Mouse (Mus musculus): Measurements from ENCODE around the gene Adamts6. TPM values are rescaled to one million over a fixed set of nuclear protein-coding genes. Genes with fewer than 3 reads are reported as not detected.

Gene Adamts6
- polyA plus RNA-seq, 1 experiment = 27.4 TPM

- Histone ChIP-seq H3K4me3 (ENCODE audit: insufficient read depth, low read length) (no peak overlapping the region), H3K27ac (ENCODE audit: insufficient read depth, low read length) (0 out of 2 replicates have a peak overlapping the region, but pooled peaks have one; percentile 52), H3K4me1 (ENCODE audit: control insufficient read depth, insufficient read depth, low read length) (peaks cover 6% of the 10 kb centered on the region; the same call in 1 of the 2 replicates)
- TF ChIP-seq POLR2A (IDR thresholded peaks at IDR 0.05; ENCODE audit: low read depth, low read length) (no peak), CTCF (IDR thresholded peaks at IDR 0.05; ENCODE audit: borderline replicate concordance, insufficient read depth, low read length) (no peak)
These were observed 160.7 kb downstream of the Adamts6 start for GRCm38 (mm10) chr13:104448349-104448748.

DNA sequence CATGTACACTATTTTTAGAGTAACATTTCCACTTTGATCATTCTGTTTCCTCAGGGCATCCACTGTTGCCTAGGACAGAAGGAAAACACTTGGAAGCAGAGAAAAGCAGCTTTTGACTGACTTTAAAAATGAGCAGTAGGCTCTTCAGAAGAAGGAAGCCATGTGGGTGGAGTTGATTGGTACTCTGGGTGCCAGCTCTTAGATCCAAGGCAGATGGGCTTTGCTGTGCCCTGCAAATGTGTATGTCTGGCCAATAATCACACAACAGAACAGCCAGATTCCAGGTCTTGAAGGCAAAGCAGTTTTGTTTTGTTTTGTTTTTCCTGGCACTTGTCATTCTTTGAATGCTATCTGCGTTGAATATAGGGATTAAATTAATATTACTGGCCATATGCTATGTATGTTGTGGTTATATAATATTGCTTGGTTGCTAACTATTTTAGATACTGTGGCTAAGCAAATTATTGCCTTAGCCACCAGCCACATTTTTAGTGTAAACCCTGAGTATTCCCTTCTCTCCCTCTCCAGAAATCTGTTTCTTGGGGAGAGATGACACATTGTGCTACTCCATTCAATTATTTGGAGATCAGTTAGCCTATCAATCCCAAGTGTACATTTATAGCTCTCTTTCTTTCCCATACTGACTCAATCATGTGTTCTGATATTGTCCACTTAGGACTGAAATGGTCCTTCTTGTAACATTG is 165.8 kb downstream of the Adamts6 start:
- Histone ChIP-seq H3K27ac (ENCODE audit: insufficient read depth, low read length) (no peak overlapping the region), H3K4me3 (ENCODE audit: insufficient read depth, low read length) (no peak overlapping the region), H3K4me1 (ENCODE audit: control insufficient read depth, insufficient read depth, low read length) (no peaks in the 10 kb centered on the region)
- TF ChIP-seq POLR2A (IDR thresholded peaks at IDR 0.05; ENCODE audit: low read depth, low read length) (no peak), CTCF (IDR thresholded peaks at IDR 0.05; ENCODE audit: borderline replicate concordance, insufficient read depth, low read length) (no peak)

DNA sequence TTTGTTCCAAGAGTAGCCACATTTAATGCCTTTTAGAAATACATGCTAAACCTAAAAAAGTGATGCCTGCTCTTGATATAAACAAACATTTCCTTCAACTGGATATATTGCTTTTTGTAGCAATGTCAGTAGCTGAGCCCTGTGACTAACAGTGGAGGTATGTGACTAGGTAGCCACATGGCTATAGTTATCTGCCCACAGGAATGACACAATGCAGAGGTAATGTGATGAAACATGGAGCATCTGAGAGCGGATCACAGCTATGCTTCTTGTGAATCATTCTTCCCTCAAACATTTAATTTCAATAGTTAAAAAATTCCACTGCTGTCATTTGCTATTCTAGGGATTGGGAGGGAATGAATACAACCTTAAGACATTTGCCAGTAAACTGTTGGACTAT is 172.7 kb downstream of the Adamts6 start:
- H3K4me1 ChIP-seq (ENCODE audit: control insufficient read depth, insufficient read depth, low read length) = peaks cover 7% of the 10 kb centered on the region
- TF ChIP-seq CTCF (IDR thresholded peaks at IDR 0.05; ENCODE audit: borderline replicate concordance, insufficient read depth, low read length) (no peak), POLR2A (IDR thresholded peaks at IDR 0.05; ENCODE audit: low read depth, low read length) (no peak; the same call in 1 of the 2 replicates)
- peak overlapping the region; percentile 95; the same call in 1 of the 2 replicates for H3K27ac ChIP-seq (ENCODE audit: insufficient read depth, low read length)
- no peak overlapping the region for H3K4me3 ChIP-seq (ENCODE audit: insufficient read depth, low read length)

- Histone ChIP-seq H3K4me1 (ENCODE audit: control insufficient read depth, insufficient read depth, low read length) (peaks cover 7% of the 10 kb centered on the region; the same call in 1 of the 2 replicates), H3K4me3 (ENCODE audit: insufficient read depth, low read length) (no peak overlapping the region), H3K27ac (ENCODE audit: insufficient read depth, low read length) (peak overlapping the region; percentile 99)
- TF ChIP-seq POLR2A (IDR thresholded peaks at IDR 0.05; ENCODE audit: low read depth, low read length) = no peak
- no peak for TF ChIP-seq CTCF (IDR thresholded peaks at IDR 0.05; ENCODE audit: borderline replicate concordance, insufficient read depth, low read length)
These were observed 180.4 kb downstream of the Adamts6 start for GRCm38 (mm10) chr13:104468061-104468460.

DNA sequence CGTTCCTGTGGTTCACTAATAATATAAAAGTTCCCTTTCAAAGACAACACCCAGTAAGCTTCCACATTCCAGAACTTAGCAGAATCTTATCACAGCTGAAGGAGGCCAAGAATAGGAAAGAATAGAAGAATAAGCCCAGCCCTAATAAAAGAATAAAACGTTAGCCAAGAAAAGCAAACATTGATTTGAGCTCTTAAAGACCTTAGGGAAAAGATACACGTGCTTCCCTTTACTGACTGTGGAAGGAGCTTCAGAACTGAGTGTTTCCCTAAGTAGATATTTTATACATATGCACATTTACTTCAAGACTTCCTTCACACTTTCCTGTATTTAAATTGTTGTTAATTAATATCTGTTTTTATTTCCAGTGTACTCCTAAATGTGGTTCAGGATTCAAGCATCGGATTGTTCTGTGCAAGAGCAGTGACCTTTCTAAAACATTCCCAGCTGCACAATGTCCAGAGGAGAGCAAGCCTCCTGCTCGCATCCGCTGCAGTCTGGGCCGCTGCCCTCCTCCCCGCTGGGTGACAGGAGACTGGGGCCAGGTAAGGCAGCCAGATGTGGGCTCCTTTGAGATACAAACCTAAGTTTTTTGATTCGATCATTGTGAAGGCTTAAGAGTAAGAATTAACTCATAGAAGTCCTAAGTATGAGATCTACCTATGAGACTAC is 188.8 kb downstream of the Adamts6 start:
- peak overlapping the region; percentile 93 for H3K27ac ChIP-seq (ENCODE audit: insufficient read depth, low read length)
- H3K4me3 ChIP-seq (ENCODE audit: insufficient read depth, low read length) = no peak overlapping the region
- no peak for TF ChIP-seq CTCF (IDR thresholded peaks at IDR 0.05; ENCODE audit: borderline replicate concordance, insufficient read depth, low read length)
- no peaks in the 10 kb centered on the region for H3K4me1 ChIP-seq (ENCODE audit: control insufficient read depth, insufficient read depth, low read length)

- Histone ChIP-seq H3K27ac (ENCODE audit: insufficient read depth, low read length) (no peak overlapping the region), H3K4me3 (ENCODE audit: insufficient read depth, low read length) (no peak overlapping the region), H3K4me1 (ENCODE audit: control insufficient read depth, insufficient read depth, low read length) (no peaks in the 10 kb centered on the region)
- TF ChIP-seq POLR2A (IDR thresholded peaks at IDR 0.05; ENCODE audit: low read depth, low read length) = no peak
- no peak for TF ChIP-seq CTCF (IDR thresholded peaks at IDR 0.05; ENCODE audit: borderline replicate concordance, insufficient read depth, low read length)
These were observed 194.9 kb downstream of the Adamts6 start for GRCm38 (mm10) chr13:104482426-104483089.

DNA sequence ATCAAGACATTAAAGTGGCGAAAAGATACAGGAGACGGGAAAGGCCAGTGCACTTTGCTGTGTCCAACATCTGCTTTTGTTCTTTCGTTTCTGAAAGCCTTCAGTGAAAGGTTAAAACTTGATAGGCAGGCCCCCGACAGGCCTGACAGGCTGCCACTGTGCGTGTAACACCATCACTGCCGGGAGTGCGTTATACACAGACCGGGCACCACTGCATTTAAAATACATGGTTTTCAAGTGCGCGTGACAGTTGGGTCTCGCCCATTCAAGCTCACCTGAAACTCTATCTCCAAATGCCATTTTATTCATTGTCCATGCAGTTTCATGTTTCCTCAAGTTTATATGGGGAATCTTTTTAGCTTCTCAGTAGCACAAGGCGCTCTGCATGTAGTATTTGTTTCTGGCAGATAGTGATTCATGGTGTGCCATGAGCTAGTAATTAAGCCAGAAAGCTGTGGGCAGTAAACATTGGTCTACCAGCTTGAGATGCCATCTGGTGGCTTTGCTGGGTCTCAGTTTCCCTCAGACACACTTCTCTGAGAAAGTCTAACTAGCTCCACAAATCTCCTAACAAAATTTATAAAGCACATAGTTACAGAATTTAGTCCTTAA is 195.6 kb downstream of the Adamts6 start:
- H3K4me3 ChIP-seq (ENCODE audit: insufficient read depth, low read length) = no peak overlapping the region
- no peak for TF ChIP-seq CTCF (IDR thresholded peaks at IDR 0.05; ENCODE audit: borderline replicate concordance, insufficient read depth, low read length)
- no peak for TF ChIP-seq POLR2A (IDR thresholded peaks at IDR 0.05; ENCODE audit: low read depth, low read length)
- no peak overlapping the region for H3K27ac ChIP-seq (ENCODE audit: insufficient read depth, low read length)

DNA sequence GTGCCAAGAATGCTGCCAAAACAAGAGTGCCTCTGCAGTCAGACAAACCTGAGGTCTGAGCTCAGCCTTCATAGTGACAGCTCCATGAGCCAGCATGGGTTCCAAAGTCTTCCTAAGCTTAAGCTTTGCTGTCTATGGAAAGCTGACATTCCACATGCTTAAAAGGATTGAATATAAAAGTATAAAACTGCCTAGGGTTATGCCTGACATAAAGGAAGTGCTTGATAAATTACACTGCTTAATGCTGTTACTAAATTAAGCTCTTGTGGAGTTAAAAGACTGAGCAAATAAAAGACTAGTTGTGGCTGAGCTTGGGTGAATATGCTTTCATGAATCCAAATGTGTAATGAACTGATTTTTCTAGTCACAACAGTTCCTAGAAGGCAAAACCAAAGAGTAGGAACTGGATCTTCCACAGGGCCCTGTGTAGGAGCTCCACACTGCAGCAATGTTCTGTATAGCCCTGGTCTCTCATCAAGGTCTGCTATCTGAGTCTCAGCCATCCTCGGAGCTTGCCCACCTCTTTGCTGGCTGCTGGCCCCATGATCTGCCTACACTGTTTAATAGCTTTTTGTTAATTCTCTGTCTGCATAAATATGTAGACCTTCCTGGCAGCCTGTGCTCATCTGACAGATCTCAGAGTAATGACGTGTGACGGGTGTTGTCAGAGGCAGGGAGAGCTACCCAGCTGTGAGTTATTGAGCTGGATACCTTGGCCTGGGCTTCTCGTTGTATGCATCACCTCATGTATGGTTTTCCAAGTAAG is 203.6 kb downstream of the Adamts6 start:
- TF ChIP-seq CTCF (IDR thresholded peaks at IDR 0.05; ENCODE audit: borderline replicate concordance, insufficient read depth, low read length) (no peak), POLR2A (IDR thresholded peaks at IDR 0.05; ENCODE audit: low read depth, low read length) (no peak)
- Histone ChIP-seq H3K4me3 (ENCODE audit: insufficient read depth, low read length) (no peak overlapping the region), H3K27ac (ENCODE audit: insufficient read depth, low read length) (peak overlapping the region; percentile 58), H3K4me1 (ENCODE audit: control insufficient read depth, insufficient read depth, low read length) (peaks cover 5% of the 10 kb centered on the region)

More for the DNA sequence above, 195.6 kb downstream of the Adamts6 start:
- no peaks in the 10 kb centered on the region for H3K4me1 ChIP-seq (ENCODE audit: control insufficient read depth, insufficient read depth, low read length)

GRCm38 (mm10) chr13:104493466-104493993 is 205.9 kb downstream of the Adamts6 start:
- peak overlapping the region; percentile 9; the same call in 1 of the 2 replicates for H3K27ac ChIP-seq (ENCODE audit: insufficient read depth, low read length)

More at GRCm38 (mm10) chr13:104493466-104493993, 205.9 kb downstream of the Adamts6 start:
- H3K4me3 ChIP-seq (ENCODE audit: insufficient read depth, low read length) = no peak overlapping the region
- no peak for TF ChIP-seq CTCF (IDR thresholded peaks at IDR 0.05; ENCODE audit: borderline replicate concordance, insufficient read depth, low read length)
- no peak for TF ChIP-seq POLR2A (IDR thresholded peaks at IDR 0.05; ENCODE audit: low read depth, low read length)
- H3K4me1 ChIP-seq (ENCODE audit: control insufficient read depth, insufficient read depth, low read length) = peaks cover 5% of the 10 kb centered on the region
